ENCODE assay signal across 9 mouse cellular contexts in genomic region chrX:139480022-139480894, GRCm38 (mm10). TPM values are rescaled to one million over a fixed set of nuclear protein-coding genes. Genes with fewer than 3 reads are reported as not detected.
A peak's percentile ranks its signal among the peaks of the same experiment; 100 is the strongest.
DNase-seq lines count a peak whose midpoint lies in the region; ATAC-seq and TF ChIP-seq lines count a peak whose summit lies in the region.
"Had no signal": no experiment of that assay in that cellular context is flagged by ENCODE, and none has a peak within 500 bp of the region (broad histone marks: within the 10 kb centered on the region; RNA-seq: fewer than 3 reads in every experiment).

D330045A20Rik (plus strand) TSS chrX:139480367.

- H3K4me3 ChIP-seq in heart, embryonic 13.5 days, result peak within 1 kb of the TSS; percentile 49
- H3K4me3 ChIP-seq in megakaryocyte, embryonic 14.5 days (replicated peaks), result peak within 1 kb of the TSS; percentile 83
- H3K4me3 ChIP-seq in small intestine, adult 2 months (ENCODE audit: low read depth, low read length), result peak within 1 kb of the TSS; percentile 31

- H3K27me3 ChIP-seq in heart, embryonic 13.5 days (replicated peaks), result peaks cover 8% of the 10 kb centered on the region; the same call in 1 of the 2 replicates
- H3K27me3 ChIP-seq in megakaryocyte, embryonic 14.5 days (replicated peaks), result peaks cover 4% of the 10 kb centered on the region
- no peaks in the 10 kb centered on the region for H3K27me3 ChIP-seq in small intestine, adult 2 months (ENCODE audit: control insufficient read depth, insufficient read depth, low read length)

- TF ChIP-seq CTCF in small intestine, adult 2 months (IDR thresholded peaks at IDR 0.05; ENCODE audit: extremely low read depth, insufficient read length, insufficient replicate concordance, low read depth, low read length), result no peak

- DNase-seq in layer of hippocampus, adult 9-11 months, result peak; percentile 2
- no peak for DNase-seq in layer of hippocampus, postnatal 36 days
- peak; percentile 8 for DNase-seq in c-Kit-positive CD71-negative TER-119-negative erythroid progenitor cells, embryonic 14.5 days (ENCODE audit: low read depth)
- DNase-seq in kidney, postnatal 25 days, result peak; percentile 21 to 39
- DNase-seq in thymus, adult 18-20 months, result no peak

- H3K4me1 ChIP-seq in heart, embryonic 13.5 days, result no peaks in the 10 kb centered on the region
- H3K4me1 ChIP-seq in megakaryocyte, embryonic 14.5 days, result peaks cover 2% of the 10 kb centered on the region; the same call in 1 of the 2 replicates
- H3K4me1 ChIP-seq in small intestine, adult 2 months (ENCODE audit: control insufficient read depth, insufficient read depth, insufficient read length, low read length), result peaks cover 3% of the 10 kb centered on the region; the same call in 1 of the 2 replicates

- peak within 1 kb of the TSS; percentile 54 for H3K9ac ChIP-seq in heart, embryonic 13.5 days

- no peak for TF ChIP-seq POLR2A in small intestine, adult 2 months (IDR thresholded peaks at IDR 0.05; ENCODE audit: low read depth, low read length)

- ATAC-seq in heart, embryonic 13.5 days (ENCODE audit: extremely low read depth, insufficient number of reproducible peaks, low FRiP score, low TSS enrichment), result no peak; the same call in 1 of the 2 replicates

- 16% methylated on average over 28 of the region's 28 CpGs for WGBS in heart, embryonic 13.5 days
- WGBS in small intestine, adult 2 months, result 20% methylated on average over 28 of the region's 28 CpGs

- no peaks in the 10 kb centered on the region for H3K9me3 ChIP-seq in heart, embryonic 13.5 days
- H3K9me3 ChIP-seq in megakaryocyte, embryonic 14.5 days, result no peaks in the 10 kb centered on the region

- no peaks in the 10 kb centered on the region for H3K36me3 ChIP-seq in heart, embryonic 13.5 days
- no peaks in the 10 kb centered on the region for H3K36me3 ChIP-seq in megakaryocyte, embryonic 14.5 days (replicated peaks; ENCODE audit: low read length)
- no peaks in the 10 kb centered on the region for H3K36me3 ChIP-seq in small intestine, adult 2 months (ENCODE audit: control insufficient read depth, insufficient read depth, low read length)

- H3K4me2 ChIP-seq in heart, embryonic 13.5 days, result peak within 1 kb of the TSS; percentile 72

- no peak within 1 kb of the TSS for H3K27ac ChIP-seq in heart, embryonic 13.5 days (replicated peaks)
- no peak within 1 kb of the TSS for H3K27ac ChIP-seq in small intestine, adult 2 months (ENCODE audit: insufficient read depth, low read depth, low read length)

RNA-seq across cellular contexts. Expression of gene D330045A20Rik, which starts in this region (rescaled TPM):
- total RNA-seq in layer of hippocampus, postnatal 36 days (2021), result under 1 TPM; 0.32 to 0.43 TPM
- 1.0 and 1.4 TPM in 2 replicates for polyA plus RNA-seq in heart, embryonic 13.5 days (2015; fragmentation: Nextera tagmentation; extraction: Ambion mirVana)
- not detected in 2 replicates for polyA plus RNA-seq in megakaryocyte, embryonic 14.5 days (2012; ENCODE audit: insufficient read depth, low replicate concordance)
- 0.03 TPM in 2 replicates for polyA plus RNA-seq in small intestine, adult 2 months (2012; rRNA removed)
- total RNA-seq: neutrophil, adult 5-6 weeks had no signal

Comparison
In these comparisons a context has a peak if more than half of its experiments do, and no peak if none do; other contexts are left out.
1. DNase-seq: peak in layer of hippocampus, adult 9-11 months (single experiment), c-Kit-positive CD71-negative TER-119-negative erythroid progenitor cells, embryonic 14.5 days (single experiment) and kidney, postnatal 25 days (2 of 2); none in layer of hippocampus, postnatal 36 days (0 of 2) and thymus, adult 18-20 months (0 of 2).
2. H3K4me3 ChIP-seq: peak in every context shown above with its lines; median percentile 83 in megakaryocyte, embryonic 14.5 days; 49 in heart, embryonic 13.5 days; 31 in small intestine, adult 2 months.